Mouse (Mus musculus) embryonic facial prominence, embryonic 12.5 days (tissue): ENCODE results near the gene Rela. TPM values are rescaled to one million over a fixed set of nuclear protein-coding genes. Genes with fewer than 3 reads are reported as not detected.

Experiments
- ATAC-seq: fragments of 200-750 bp; cut with Nextera tagmentation; 2 replicates; pipeline ENCODE4 v1.8.0; 2017; ENCODE audit not compliant: insufficient number of reproducible peaks, insufficient read depth, low FRiP score, low TSS enrichment
- H3K27ac ChIP-seq: fragments of 300-500 bp; sonication (generic); 2 replicates; pipeline ENCODE4 v1.5.1; 2016; ENCODE audit warnings: mild to moderate bottlenecking
- H3K27me3 ChIP-seq: fragments of 300-500 bp; sonication (generic); 2 replicates; pipeline ENCODE4 v1.6.1; 2016; ENCODE audit warnings: mild to moderate bottlenecking, moderate library complexity
- H3K36me3 ChIP-seq: fragments of 300-500 bp; sonication (generic); 2 replicates; pipeline ENCODE4 v1.6.1; 2016; ENCODE audit warnings: mild to moderate bottlenecking
- H3K4me1 ChIP-seq: fragments of 300-500 bp; sonication (generic); 2 replicates; pipeline ENCODE4 v1.6.1; 2016
- H3K4me2 ChIP-seq: fragments of 300-500 bp; sonication (generic); replicated peaks from 2 replicates; pipeline ENCODE4 v1.6.1; 2016; ENCODE audit warnings: mild to moderate bottlenecking, moderate library complexity
- H3K4me3 ChIP-seq: fragments of 300-500 bp; sonication (generic); 2 replicates; pipeline ENCODE4 v1.5.1; 2016; ENCODE audit warnings: mild to moderate bottlenecking
- H3K9ac ChIP-seq: fragments of 300-500 bp; sonication (generic); 2 replicates; pipeline ENCODE4 v1.6.1; 2016; ENCODE audit warnings: mild to moderate bottlenecking, moderate library complexity
- H3K9me3 ChIP-seq: fragments of 300-500 bp; sonication (generic); 2 replicates; pipeline ENCODE4 v1.6.1; 2016; ENCODE audit warnings: mild to moderate bottlenecking, moderate library complexity
- WGBS: fragments of 180-500 bp; shearing (Covaris S2); methylation state at CpG from one replicate; pipeline ENCODE4 v1.1.7; 2016; 5-methylcytosine and 5-hydroxymethylcytosine counted together
- polyA plus RNA-seq: library from polyadenylated mRNA; unstranded; fragments of >200 nt; fragmentation: Nextera tagmentation; extraction: Ambion mirVana; gene quantifications from 2 replicates; pipeline ENCODE4 v1.2.1, GENCODE M21; 2016

Rela gene
- polyA plus RNA-seq = 46.5 and 49.3 TPM in 2 replicates

GRCm38 (mm10) chr19:5637069-5638047 lies at the start of gene Rela:
Gene Rela (plus strand): TSS chr19:5637483.
- no peaks in the 10 kb centered on the region for H3K9me3 ChIP-seq
- ATAC-seq = peak; percentile 84; the same call in 1 of the 2 replicates
- H3K4me3 ChIP-seq = peak within 1 kb of the TSS; percentile 82

GRCm38 (mm10) chr19:5589159-5589558 lies 48.1 kb upstream of the Rela start:
- Histone ChIP-seq H3K27me3 (no peaks in the 10 kb centered on the region), H3K9ac (no peak overlapping the region), H3K4me1 (no peaks in the 10 kb centered on the region), H3K36me3 (no peaks in the 10 kb centered on the region), H3K27ac (no peak overlapping the region), H3K9me3 (no peaks in the 10 kb centered on the region), H3K4me3 (no peak overlapping the region), H3K4me2 (no peak overlapping the region)
- WGBS = 76% methylated on average over 9 of the region's 9 CpGs
- ATAC-seq = no peak

More at GRCm38 (mm10) chr19:5637069-5638047, at the start of gene Rela:
- WGBS = under 1% methylated on average over 90 of the region's 109 CpGs
- Histone ChIP-seq H3K27ac (peak within 1 kb of the TSS; percentile 90), H3K4me2 (peak within 1 kb of the TSS; percentile 88), H3K36me3 (peaks cover 40% of the 10 kb centered on the region), H3K4me1 (peaks cover 15% of the 10 kb centered on the region), H3K9ac (peak within 1 kb of the TSS; percentile 93), H3K27me3 (no peaks in the 10 kb centered on the region)

- Histone ChIP-seq H3K4me1 (no peaks in the 10 kb centered on the region), H3K9ac (no peak overlapping the region), H3K27me3 (no peaks in the 10 kb centered on the region), H3K36me3 (no peaks in the 10 kb centered on the region), H3K9me3 (no peaks in the 10 kb centered on the region), H3K4me2 (no peak overlapping the region), H3K4me3 (no peak overlapping the region), H3K27ac (no peak overlapping the region)
- 89% methylated on average over 6 of the region's 6 CpGs for WGBS
- no peak for ATAC-seq
These were observed 45.4 kb upstream of the Rela start for GRCm38 (mm10) chr19:5591888-5592287.

DNA sequence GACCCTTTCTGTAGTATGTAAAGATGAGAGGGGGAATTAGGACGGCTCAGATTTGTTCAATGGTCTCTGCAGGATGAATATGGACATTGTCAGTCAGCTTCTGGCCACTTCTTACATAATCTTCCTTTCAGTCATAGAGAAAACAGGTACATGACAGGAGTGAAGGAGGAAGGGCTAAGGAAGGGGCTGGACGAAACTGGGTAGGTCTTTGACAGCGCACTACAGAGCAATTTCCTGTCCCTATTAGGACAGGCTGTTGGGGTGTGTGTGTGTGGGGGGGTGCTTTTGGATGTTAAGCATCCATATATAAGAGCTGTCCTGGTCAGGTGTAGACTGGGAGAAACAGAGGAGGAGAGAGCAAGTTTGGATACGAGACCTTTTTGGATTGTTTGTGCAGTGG lies 38.1 kb upstream of the Rela start:
- H3K4me2 ChIP-seq = no peak overlapping the region
- 72% methylated on average over 4 of the region's 4 CpGs for WGBS
- no peak overlapping the region for H3K27ac ChIP-seq
- peaks cover 14% of the 10 kb centered on the region for H3K36me3 ChIP-seq
- H3K9me3 ChIP-seq = no peaks in the 10 kb centered on the region
- peaks cover 16% of the 10 kb centered on the region for H3K4me1 ChIP-seq
- no peak overlapping the region for H3K4me3 ChIP-seq
- no peak overlapping the region for H3K9ac ChIP-seq
- no peak for ATAC-seq
- no peaks in the 10 kb centered on the region for H3K27me3 ChIP-seq

GRCm38 (mm10) chr19:5601752-5602541 lies 35.3 kb upstream of the Rela start, which contains the start of gene Rnaseh2c:
Gene Rnaseh2c (plus strand): TSS chr19:5601873.
- ATAC-seq = peak; percentile 87
- Histone ChIP-seq H3K4me1 (peaks cover 16% of the 10 kb centered on the region), H3K4me2 (peak within 1 kb of the TSS; percentile 94), H3K36me3 (peaks cover 41% of the 10 kb centered on the region), H3K9me3 (no peaks in the 10 kb centered on the region), H3K27ac (peak within 1 kb of the TSS; percentile 91), H3K4me3 (peak within 1 kb of the TSS; percentile 91), H3K27me3 (no peaks in the 10 kb centered on the region), H3K9ac (peak within 1 kb of the TSS; percentile 97)
- WGBS = under 1% methylated on average over 64 of the region's 64 CpGs

DNA sequence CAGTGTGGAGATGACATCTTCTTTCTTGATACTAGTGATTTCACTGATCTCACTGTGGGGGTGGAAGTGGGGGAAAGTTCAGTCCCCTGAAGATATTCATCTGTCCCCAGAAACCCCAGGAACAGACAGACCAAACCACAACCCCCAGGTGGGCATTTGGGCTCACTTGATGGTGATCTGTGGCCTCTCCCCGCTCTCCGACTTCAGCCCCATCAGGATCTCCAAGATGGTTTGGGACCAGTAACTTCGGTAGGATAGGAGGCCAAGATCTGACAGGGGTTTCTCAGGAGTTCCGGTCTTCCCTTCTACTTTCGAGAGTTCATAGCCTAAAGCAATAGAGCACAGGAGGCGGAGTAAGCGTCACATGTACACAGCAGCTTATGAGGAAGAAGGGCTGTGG lies 33.6 kb upstream of the Rela start:
- Histone ChIP-seq H3K9ac (peak overlapping the region; percentile 2; the same call in 1 of the 2 replicates), H3K27ac (no peak overlapping the region), H3K27me3 (no peaks in the 10 kb centered on the region), H3K4me3 (no peak overlapping the region), H3K36me3 (peaks cover 58% of the 10 kb centered on the region), H3K4me1 (peaks cover 24% of the 10 kb centered on the region), H3K4me2 (no peak overlapping the region), H3K9me3 (no peaks in the 10 kb centered on the region)
- no peak for ATAC-seq
- WGBS = 89% methylated on average over 7 of the region's 7 CpGs

- H3K9ac ChIP-seq = no peak overlapping the region
- no peak overlapping the region for H3K4me3 ChIP-seq
- H3K9me3 ChIP-seq = no peaks in the 10 kb centered on the region
- peaks cover 31% of the 10 kb centered on the region for H3K4me1 ChIP-seq
- no peak for ATAC-seq
- H3K36me3 ChIP-seq = peaks cover 61% of the 10 kb centered on the region
- H3K4me2 ChIP-seq = no peak overlapping the region
- WGBS = 94% methylated on average over 7 of the region's 7 CpGs
- no peak overlapping the region for H3K27ac ChIP-seq
- H3K27me3 ChIP-seq = no peaks in the 10 kb centered on the region
These were observed 32.2 kb upstream of the Rela start for GRCm38 (mm10) chr19:5605126-5605525.

- Histone ChIP-seq H3K27me3 (no peaks in the 10 kb centered on the region), H3K4me2 (no peak overlapping the region), H3K4me1 (peaks cover 35% of the 10 kb centered on the region), H3K36me3 (peaks cover 61% of the 10 kb centered on the region), H3K9me3 (no peaks in the 10 kb centered on the region), H3K4me3 (no peak overlapping the region), H3K9ac (no peak overlapping the region), H3K27ac (no peak overlapping the region)
- WGBS = 90% methylated on average over 8 of the region's 8 CpGs
- ATAC-seq = no peak
These were observed 31.1 kb upstream of the Rela start for GRCm38 (mm10) chr19:5606196-5606595.

DNA sequence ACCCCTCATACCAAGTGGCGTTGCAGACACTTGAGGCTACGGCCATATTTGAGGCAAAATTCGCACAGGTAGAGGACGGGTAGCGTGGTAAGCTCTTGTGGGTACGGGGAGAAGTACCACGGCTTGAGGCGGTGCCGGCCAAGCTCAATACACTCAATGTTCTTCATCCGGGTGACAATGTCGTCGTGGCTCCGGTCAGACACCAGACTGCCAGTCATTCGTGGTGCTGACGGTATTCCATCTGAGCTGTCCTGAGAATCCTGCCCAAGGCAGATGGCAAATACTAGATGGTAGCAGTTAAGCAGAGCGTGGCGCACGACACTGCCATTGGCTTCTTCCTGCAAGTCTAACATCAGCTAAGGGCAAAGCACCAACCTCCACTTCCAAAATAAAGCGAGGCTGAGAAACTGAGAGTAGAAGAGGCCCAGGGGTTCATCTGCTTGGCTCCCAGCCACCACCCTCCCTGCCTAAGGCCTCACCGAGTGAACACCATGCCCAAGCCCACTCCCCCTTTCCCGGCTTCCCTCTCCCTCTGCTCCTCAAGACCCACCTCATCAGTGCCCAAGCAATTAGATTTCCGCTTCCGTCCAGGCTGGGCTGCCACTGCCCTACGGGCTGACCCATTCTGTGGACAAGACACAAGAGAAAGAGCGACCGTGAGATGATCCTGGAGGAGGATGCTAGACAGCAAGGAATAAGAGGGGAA lies 29.4 kb upstream of the Rela start:
- no peak for ATAC-seq
- Histone ChIP-seq H3K27me3 (no peaks in the 10 kb centered on the region), H3K4me2 (no peak overlapping the region; the same call in 1 of the 2 replicates), H3K36me3 (peaks cover 61% of the 10 kb centered on the region), H3K9ac (no peak overlapping the region), H3K9me3 (no peaks in the 10 kb centered on the region), H3K4me3 (0 out of 2 replicates have a peak overlapping the region, but pooled peaks have one; percentile 54), H3K4me1 (peaks cover 30% of the 10 kb centered on the region), H3K27ac (no peak overlapping the region)
- 93% methylated on average over 26 of the region's 26 CpGs for WGBS

DNA sequence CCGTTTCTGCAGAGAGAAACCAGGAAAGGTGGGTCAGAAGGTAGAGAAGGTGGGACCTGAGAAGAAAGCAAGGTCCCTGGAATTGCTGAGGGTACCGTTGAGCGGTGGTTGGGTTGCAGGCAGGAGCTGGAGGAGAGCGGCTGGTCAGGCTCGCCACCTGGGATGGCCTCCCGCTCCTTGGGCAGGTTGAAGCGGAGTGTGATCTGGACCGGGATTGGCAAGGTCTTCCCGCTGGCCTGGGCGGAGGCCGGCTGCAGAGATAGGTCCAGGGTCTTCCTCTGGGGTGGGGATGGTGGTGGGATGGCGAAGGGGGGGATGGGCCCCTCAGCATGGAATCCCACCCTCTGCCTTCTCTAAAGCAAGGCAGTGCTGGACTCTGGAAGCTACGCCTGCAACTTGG lies 28.6 kb upstream of the Rela start:
- Histone ChIP-seq H3K4me1 (peaks cover 22% of the 10 kb centered on the region), H3K4me2 (peak overlapping the region; percentile 79), H3K4me3 (peak overlapping the region; percentile 54), H3K9me3 (no peaks in the 10 kb centered on the region), H3K36me3 (peaks cover 53% of the 10 kb centered on the region), H3K9ac (peak overlapping the region; percentile 65; the same call in 1 of the 2 replicates), H3K27ac (peak overlapping the region; percentile 98; the same call in 1 of the 2 replicates), H3K27me3 (no peaks in the 10 kb centered on the region)
- WGBS = 95% methylated on average over 13 of the region's 13 CpGs
- ATAC-seq = no peak

- ATAC-seq = no peak
- peaks cover 48% of the 10 kb centered on the region for H3K36me3 ChIP-seq
- H3K27ac ChIP-seq = peak overlapping the region; percentile 98
- H3K9ac ChIP-seq = peak overlapping the region; percentile 65
- WGBS = 56% methylated on average over 10 of the region's 10 CpGs
- peaks cover 19% of the 10 kb centered on the region for H3K4me1 ChIP-seq
- no peaks in the 10 kb centered on the region for H3K27me3 ChIP-seq
- H3K9me3 ChIP-seq = no peaks in the 10 kb centered on the region
- peak overlapping the region; percentile 54 for H3K4me3 ChIP-seq
- peak overlapping the region; percentile 79 for H3K4me2 ChIP-seq
These were observed 28.1 kb upstream of the Rela start for GRCm38 (mm10) chr19:5609171-5609546.
